Mouse (Mus musculus): ENCODE data around the gene Ap2a1.

DNA sequence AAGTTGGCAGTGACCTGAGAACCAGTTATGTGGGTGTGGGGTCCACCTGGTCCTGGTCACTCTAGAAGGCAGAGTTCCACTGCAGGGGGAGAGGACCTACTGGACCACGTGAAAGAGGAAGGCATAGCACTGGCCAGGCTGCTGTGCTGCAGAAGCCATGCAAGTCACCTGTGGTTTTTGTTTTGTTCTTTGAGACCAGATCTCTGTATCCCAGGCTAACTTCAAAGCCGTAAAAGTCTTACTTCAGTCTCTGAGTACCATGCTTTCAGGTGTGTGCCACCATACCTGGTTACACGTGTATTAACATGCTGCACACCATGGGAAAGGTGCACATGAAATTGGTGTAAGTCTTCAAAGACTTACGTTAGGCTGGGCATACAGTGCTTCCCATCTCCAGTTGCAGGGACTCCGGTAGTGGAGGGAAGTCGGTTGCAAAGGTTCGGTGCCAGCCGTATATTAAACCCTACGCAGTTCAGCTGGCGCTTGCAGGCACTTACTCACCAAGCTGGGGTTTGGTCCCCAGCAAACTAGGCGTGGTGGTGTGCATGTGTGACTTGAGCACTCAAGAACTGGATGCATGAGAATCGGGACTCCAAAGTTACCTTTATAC is 77.6 kb downstream of the Ap2a1 start:
- TF ChIP-seq CTCF (IDR thresholded peaks at IDR 0.05; ENCODE audit: extremely low read depth, insufficient read depth, low read length) (no peak), POLR2A (IDR thresholded peaks at IDR 0.05; ENCODE audit: extremely low read depth, insufficient read depth, low read length) (no peak)

Data from cortical plate, adult 2 months (tissue).